Mouse (Mus musculus): ENCODE data around the gene Dnaaf2.

Dnaaf2 gene

GRCm38 (mm10) chr12:69198164-69198535 is at the start of gene Dnaaf2:
Dnaaf2 (minus strand) TSS chr12:69198429.
- no peak for DNase-seq (ENCODE audit: low read depth in 1 of 2, low spot score in 2 of 2)

GRCm38 (mm10) chr12:69241771-69242431 is 43.7 kb upstream of the Dnaaf2 start:
- DNase-seq (ENCODE audit: low read depth in 1 of 2, low spot score in 2 of 2) = peak; percentile 5 to 16

- no peak for DNase-seq (ENCODE audit: low read depth in 1 of 2, low spot score in 2 of 2)
Observed at GRCm38 (mm10) chr12:69241405-69241770, 43.2 kb upstream of the Dnaaf2 start.

GRCm38 (mm10) chr12:69240876-69241275 is 42.6 kb upstream of the Dnaaf2 start, which contains the start of gene Klhdc1:
Klhdc1 (plus strand) TSS chr12:69241176.
- DNase-seq (ENCODE audit: low read depth in 1 of 2, low spot score in 2 of 2) = no peak

- no peak for DNase-seq (ENCODE audit: low read depth in 1 of 2, low spot score in 2 of 2)
Observed at GRCm38 (mm10) chr12:69238284-69238683, 40.1 kb upstream of the Dnaaf2 start.

GRCm38 (mm10) chr12:69235782-69236181 is 37.6 kb upstream of the Dnaaf2 start:
- DNase-seq (ENCODE audit: low read depth in 1 of 2, low spot score in 2 of 2) = no peak

- no peak for DNase-seq (ENCODE audit: low read depth in 1 of 2, low spot score in 2 of 2)
Observed at GRCm38 (mm10) chr12:69229251-69229650, 31.0 kb upstream of the Dnaaf2 start.

- peak; percentile 48 to 73 for DNase-seq (ENCODE audit: low read depth in 1 of 2, low spot score in 2 of 2)
Observed at GRCm38 (mm10) chr12:69227776-69228466, 29.7 kb upstream of the Dnaaf2 start, which contains the start of gene Pole2. Pole2 (minus strand) TSS chr12:69228195.

GRCm38 (mm10) chr12:69220613-69221277 is 22.5 kb upstream of the Dnaaf2 start:
- no peak for DNase-seq (ENCODE audit: low read depth in 1 of 2, low spot score in 2 of 2)

GRCm38 (mm10) chr12:69216587-69216986 is 18.4 kb upstream of the Dnaaf2 start:
- DNase-seq (ENCODE audit: low read depth in 1 of 2, low spot score in 2 of 2) = no peak

GRCm38 (mm10) chr12:69215000-69215785 is 17.0 kb upstream of the Dnaaf2 start:
- DNase-seq (ENCODE audit: low read depth in 1 of 2, low spot score in 2 of 2) = no peak

- DNase-seq (ENCODE audit: low read depth in 1 of 2, low spot score in 2 of 2) = no peak
Observed at GRCm38 (mm10) chr12:69214393-69214792, 16.2 kb upstream of the Dnaaf2 start.

- no peak for DNase-seq (ENCODE audit: low read depth in 1 of 2, low spot score in 2 of 2)
Observed at GRCm38 (mm10) chr12:69213186-69213777, 15.1 kb upstream of the Dnaaf2 start.

- DNase-seq (ENCODE audit: low read depth in 1 of 2, low spot score in 2 of 2) = no peak
Observed at GRCm38 (mm10) chr12:69211057-69211456, 12.8 kb upstream of the Dnaaf2 start.

- DNase-seq (ENCODE audit: low read depth in 1 of 2, low spot score in 2 of 2) = no peak
Observed at GRCm38 (mm10) chr12:69210056-69210979, 12.1 kb upstream of the Dnaaf2 start.

- no peak for DNase-seq (ENCODE audit: low read depth in 1 of 2, low spot score in 2 of 2)
Observed at GRCm38 (mm10) chr12:69208520-69208919, 10.3 kb upstream of the Dnaaf2 start.

GRCm38 (mm10) chr12:69207926-69208325 is 9.7 kb upstream of the Dnaaf2 start:
- no peak for DNase-seq (ENCODE audit: low read depth in 1 of 2, low spot score in 2 of 2)

GRCm38 (mm10) chr12:69207396-69207795 is 9.2 kb upstream of the Dnaaf2 start:
- no peak for DNase-seq (ENCODE audit: low read depth in 1 of 2, low spot score in 2 of 2)

GRCm38 (mm10) chr12:69204052-69204833 is 6.0 kb upstream of the Dnaaf2 start, which contains the start of gene Gm49384:
Gm49384 (minus strand) TSS chr12:69204267.
- no peak for DNase-seq (ENCODE audit: low read depth in 1 of 2, low spot score in 2 of 2)
